In the genomic region with DNA sequence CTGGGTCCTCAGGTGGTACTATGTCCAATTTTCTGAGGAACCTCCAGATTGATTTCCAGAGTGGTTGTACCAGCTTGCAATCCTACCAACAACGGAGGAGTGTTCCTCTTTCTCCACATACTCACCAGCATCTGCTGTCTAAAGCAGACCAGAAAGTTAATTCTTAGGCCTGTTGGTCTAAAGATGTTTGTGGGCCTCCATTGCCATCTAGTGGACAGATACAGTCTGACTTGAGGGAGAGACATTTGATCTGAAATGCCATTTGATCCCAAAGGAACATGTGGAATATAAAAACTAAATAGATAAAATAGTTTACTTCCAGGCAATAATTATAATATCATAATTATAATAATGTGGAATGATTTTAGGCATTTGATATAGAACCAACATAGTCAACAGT, we compare ENCODE assay signal across 8 mouse cellular contexts. TPM values are rescaled to one million over a fixed set of nuclear protein-coding genes. Genes with fewer than 3 reads are reported as not detected.
A peak's percentile ranks its signal among the peaks of the same experiment; 100 is the strongest.
DNase-seq lines count a peak whose midpoint lies in the region; ATAC-seq lines count a peak whose summit lies in the region.

No protein-coding gene starts in this region.

- no peaks in the 10 kb centered on the region for H3K36me3 ChIP-seq in heart, embryonic 12.5 days

- DNase-seq in heart, adult 18-20 months, result peak; percentile 70 to 88
- peak; percentile 60 for DNase-seq in R1 (ENCODE audit: low read depth, low spot score)
- DNase-seq in cerebellum, postnatal 14 days, result peak; percentile 81 to 82
- DNase-seq in heart, adult 8-10 months (ENCODE audit: low spot score), result peak; percentile 79
- peak; percentile 78 for DNase-seq in layer of hippocampus, adult 9-10 months (ENCODE audit: low spot score)
- DNase-seq in skeletal muscle tissue, adult 2 months (ENCODE audit: low read depth, low spot score), result peak; percentile 45

- H3K4me1 ChIP-seq in heart, embryonic 12.5 days (replicated peaks), result no peaks in the 10 kb centered on the region

- ATAC-seq in heart, embryonic 12.5 days (ENCODE audit: insufficient number of reproducible peaks, low FRiP score), result no peak
- peak; percentile 94 for ATAC-seq in megakaryocyte, adult 5-6 weeks (ENCODE audit: poor library complexity, severe bottlenecking)

- no peaks in the 10 kb centered on the region for H3K27me3 ChIP-seq in heart, embryonic 12.5 days (replicated peaks)

- no peaks in the 10 kb centered on the region for H3K9me3 ChIP-seq in heart, embryonic 12.5 days (replicated peaks)

- H3K9ac ChIP-seq in heart, embryonic 12.5 days, result no peak overlapping the region

- no peak overlapping the region for H3K4me3 ChIP-seq in heart, embryonic 12.5 days

- H3K27ac ChIP-seq in heart, embryonic 12.5 days (ENCODE audit: poor library complexity, severe bottlenecking), result no peak overlapping the region

- WGBS in heart, embryonic 12.5 days, result 6% methylated on average over 1 of the region's 1 CpGs

- H3K4me2 ChIP-seq in heart, embryonic 12.5 days, result no peak overlapping the region

RNA-seq across cellular contexts. Expression of gene Sec24b, which starts 18.4 kb away (rescaled TPM):
- total RNA-seq in heart, adult 18-20 months (2021), result 10 to 100 TPM; 21.0 to 25.4 TPM
- 32.1 and 35.5 TPM in 2 replicates for polyA plus RNA-seq in heart, embryonic 12.5 days (2016; fragmentation: Nextera tagmentation; extraction: Ambion mirVana)
- total RNA-seq in heart, adult 8-10 months (2022), result 10 to 100 TPM; 25.0 to 32.3 (median 27.4) TPM
- total RNA-seq in megakaryocyte, adult 5-6 weeks (2015), result 53.7 and 80.6 TPM in 2 replicates
- 53.4 and 63.0 TPM in 2 replicates for total RNA-seq in megakaryocyte, adult 5-6 weeks (2017)

RNA-seq across cellular contexts. Expression of gene Col25a1, which starts 51.5 kb away (rescaled TPM):
- under 1 TPM; 0.33 to 0.45 TPM for total RNA-seq in heart, adult 18-20 months (2021)
- polyA plus RNA-seq in heart, embryonic 12.5 days (2016; fragmentation: Nextera tagmentation; extraction: Ambion mirVana), result 2.6 and 3.5 TPM in 2 replicates
- total RNA-seq in heart, adult 8-10 months (2022), result under 1 TPM; 0.20 to 0.34 (median 0.23) TPM
- total RNA-seq in megakaryocyte, adult 5-6 weeks (2015), result not detected in 2 replicates
- 0.15 TPM in 1 of 2 replicates, not detected in the other for total RNA-seq in megakaryocyte, adult 5-6 weeks (2017)
